Mouse (Mus musculus) left cerebral cortex, postnatal 25 days (tissue): ENCODE results near the gene Gm20503. TPM values are rescaled to one million over a fixed set of nuclear protein-coding genes. Genes with fewer than 3 reads are reported as not detected.

ENCODE experiments used
- DNase-seq, 2 experiments: peaks; one replicate each; pipeline ENCODE4 v3.0.0; 2022; ENCODE audit warnings: low spot score in 2 of 2, mixed read lengths in 1 of 2
- intact Hi-C: fragments of 180-260 bp; cut with DNase I; formaldehyde crosslinking; loops from one replicate; pipeline ENCODE4 v1.15.1; 2025
- total RNA-seq, 2 experiments: library from RNA; stranded (reverse); gene quantifications; 2 replicates each; pipeline ENCODE4 v1.2.3; 2021

Gene Gm20503
- total RNA-seq, 2 experiments from 2014 or later = 1.5 to 2.4 TPM

DNA sequence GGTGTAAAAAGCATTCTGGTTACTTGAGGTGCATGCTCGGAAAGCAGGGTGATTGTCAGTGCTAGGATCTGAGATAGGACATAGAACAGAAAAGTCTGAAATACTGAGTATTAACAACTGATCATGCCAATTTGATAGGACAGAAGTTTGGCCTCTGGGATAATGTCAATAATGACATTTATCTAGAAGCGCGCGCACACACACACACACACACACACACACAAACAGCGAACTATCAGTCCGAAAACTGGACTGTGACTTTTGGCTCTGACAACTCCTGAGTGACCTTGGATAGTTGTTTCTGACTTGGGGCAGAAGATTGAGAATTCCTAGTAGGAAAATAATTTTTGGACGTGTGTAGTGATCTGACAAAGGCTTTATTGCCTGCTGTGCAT, 793 bp downstream of the Gm20503 start:
- intact Hi-C loops = loop anchor here (5.0 kb wide), 1 partner anchor 33 kb away; the partner anchor contains the start of gene Gng10
- no peak for DNase-seq

DNA sequence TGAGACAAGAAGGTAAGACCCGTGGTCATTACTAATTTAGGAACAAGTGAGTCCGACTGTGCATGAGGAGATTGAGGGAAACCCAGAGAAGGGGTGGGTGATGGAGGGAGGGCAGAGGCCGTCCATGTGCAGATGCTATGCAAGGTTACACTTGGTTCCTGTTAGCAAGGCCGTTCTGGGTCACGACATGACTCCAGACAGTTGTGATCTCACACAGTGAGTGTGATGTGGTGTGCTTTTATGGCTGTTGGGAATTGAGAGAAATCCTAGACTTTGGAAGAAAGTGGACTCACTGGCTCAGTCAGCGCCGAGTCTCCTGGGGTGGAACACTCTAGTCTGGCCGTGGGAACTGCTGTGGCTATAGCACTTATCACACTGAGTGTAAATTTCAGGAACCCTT, 3.2 kb downstream of the Gm20503 start:
- intact Hi-C loops = no loop called here
- DNase-seq = no peak

GRCm38 (mm10) chr4:59007016-59007415, 4.0 kb downstream of the Gm20503 start:
- intact Hi-C loops = no loop called here
- no peak for DNase-seq

GRCm38 (mm10) chr4:59007974-59008373, 5.0 kb downstream of the Gm20503 start:
- intact Hi-C loops = no loop called here
- no peak for DNase-seq

- no peak for DNase-seq
- intact Hi-C loops = no loop called here
Observed at GRCm38 (mm10) chr4:59009186-59009585, 6.2 kb downstream of the Gm20503 start.

- DNase-seq = no peak
- intact Hi-C loops = no loop called here
Observed at GRCm38 (mm10) chr4:59009696-59010095, 6.7 kb downstream of the Gm20503 start.

DNA sequence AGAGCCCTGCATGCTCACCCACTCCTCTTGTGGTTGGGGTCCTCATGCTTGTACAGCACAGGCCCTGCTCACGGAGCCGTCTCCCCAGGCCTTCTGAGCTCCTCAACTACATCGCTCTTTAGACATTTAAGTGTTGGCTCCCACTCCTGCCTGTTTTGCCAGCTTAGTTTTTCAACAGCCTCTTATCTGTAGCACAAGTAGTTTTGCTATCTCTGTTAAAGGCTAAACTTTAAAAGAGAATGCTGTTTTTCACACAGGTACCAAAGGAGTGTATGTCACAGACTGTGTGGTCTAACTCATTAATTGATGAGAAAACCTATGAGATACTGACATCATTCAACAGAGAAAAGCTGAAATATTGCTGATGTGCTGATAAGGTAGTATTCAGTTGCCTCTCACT, 8.4 kb downstream of the Gm20503 start:
- intact Hi-C loops = no loop called here
- DNase-seq = no peak

GRCm38 (mm10) chr4:59015181-59015580, 12.2 kb downstream of the Gm20503 start:
- DNase-seq = no peak
- intact Hi-C loops = no loop called here

GRCm38 (mm10) chr4:59016922-59017321, 13.9 kb downstream of the Gm20503 start:
- no peak for DNase-seq
- intact Hi-C loops = no loop called here

DNA sequence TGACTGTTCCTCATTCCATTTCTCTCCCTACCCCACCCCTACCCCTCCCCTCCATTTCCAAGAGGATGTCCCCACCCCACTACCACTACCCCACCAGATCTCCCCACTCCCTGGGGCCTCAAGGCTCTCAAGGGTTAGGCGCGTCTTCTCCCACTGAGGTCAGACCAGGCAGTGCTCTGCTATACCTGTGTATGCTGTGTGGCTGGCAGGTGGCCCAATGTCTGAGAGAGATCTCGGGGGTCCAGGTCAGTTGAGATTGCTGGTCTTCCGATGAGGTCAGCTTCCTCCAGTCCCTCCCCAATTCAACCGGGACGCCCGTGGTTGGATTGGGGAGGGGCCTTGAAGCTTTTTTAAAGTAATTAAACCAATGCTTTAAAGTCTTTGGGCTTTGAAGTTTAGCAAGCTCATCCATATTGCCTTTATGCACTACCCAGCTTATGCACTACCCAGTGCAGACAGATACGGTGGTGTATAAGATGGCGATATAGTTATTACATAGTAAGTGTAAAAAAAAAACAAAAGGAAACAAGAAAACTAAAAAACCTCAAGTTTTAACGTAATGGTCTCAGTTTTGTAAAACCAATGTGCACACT, 31.4 kb downstream of the Gm20503 start:
- DNase-seq = no peak
- intact Hi-C loops = no loop called here

GRCm38 (mm10) chr4:59034918-59035785, 32.1 kb downstream of the Gm20503 start, which contains the start of gene Gng10:
Gng10 (plus strand) TSS chr4:59035088.
- intact Hi-C loops = loop anchor here (5.0 kb wide), 1 partner anchor 33 kb away; the partner anchor contains the start of gene Gm20503
- DNase-seq = peak; percentile 65 to 76

GRCm38 (mm10) chr4:59035786-59036350, 32.9 kb downstream of the Gm20503 start:
- DNase-seq = peak in 1 of 2 experiments; percentile 25
- intact Hi-C loops = loop anchor here (2.0 to 5.0 kb wide), 2 partner anchors 34 to 51 kb away; partner anchors contain the start of gene Gm20503

DNA sequence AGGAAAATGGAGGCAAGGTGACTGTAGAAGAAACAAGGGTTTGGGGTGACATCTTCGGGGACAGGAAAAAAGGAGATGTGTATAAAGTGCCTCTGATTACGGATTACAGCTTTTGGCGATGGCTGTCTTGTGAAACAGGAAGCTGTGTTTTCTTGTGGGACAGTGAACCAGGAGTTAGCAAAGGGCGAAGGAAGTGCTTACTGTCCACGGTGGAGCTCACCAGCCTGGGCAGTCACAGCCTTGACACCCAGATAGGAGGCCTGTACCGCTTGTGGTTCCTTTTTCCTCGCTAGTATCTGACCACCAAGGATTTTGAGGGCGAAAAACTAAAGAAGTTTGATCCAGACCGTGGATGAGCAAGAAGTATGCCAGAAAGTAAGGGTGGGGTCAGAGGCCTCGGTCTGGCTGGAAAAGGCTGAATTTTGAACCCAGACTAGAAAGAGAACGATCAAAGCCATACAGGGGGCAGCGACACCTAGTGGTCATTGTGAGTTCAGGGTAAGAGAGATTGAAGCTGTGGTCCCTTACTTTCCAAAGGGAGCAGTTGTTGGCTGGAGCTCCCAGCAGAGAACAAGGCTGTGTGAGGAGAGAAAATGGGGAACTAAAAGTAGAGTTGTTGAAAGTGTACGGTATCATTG, 33.6 kb downstream of the Gm20503 start:
- intact Hi-C loops = loop anchor here (2.0 to 5.0 kb wide), 2 partner anchors 34 to 52 kb away; partner anchors contain the start of gene Gm20503
- DNase-seq = peak; percentile 70 to 71

DNA sequence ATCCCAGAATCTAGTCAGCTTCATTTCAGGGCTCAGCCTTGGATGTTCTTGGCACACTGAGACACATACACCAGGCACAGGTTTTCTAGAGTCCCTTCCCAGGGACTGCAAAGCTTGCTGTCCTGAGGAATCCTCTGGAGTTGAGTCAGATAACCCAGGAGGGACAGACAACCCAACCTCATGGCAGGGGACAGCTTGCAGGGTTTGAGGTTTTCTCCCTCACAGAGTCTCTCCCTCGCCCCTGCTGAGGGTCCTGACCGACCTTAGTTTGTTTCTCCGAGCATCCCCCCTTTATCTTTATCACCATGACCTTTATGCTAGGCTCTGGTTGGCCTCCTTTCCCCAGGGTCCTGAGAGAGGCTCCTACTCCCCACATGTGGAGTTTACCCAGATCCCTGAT, 34.5 kb downstream of the Gm20503 start:
- intact Hi-C loops = loop anchor here (2.0 to 5.0 kb wide), 2 partner anchors 35 to 53 kb away; partner anchors contain the start of gene Gm20503
- DNase-seq = no peak

DNA sequence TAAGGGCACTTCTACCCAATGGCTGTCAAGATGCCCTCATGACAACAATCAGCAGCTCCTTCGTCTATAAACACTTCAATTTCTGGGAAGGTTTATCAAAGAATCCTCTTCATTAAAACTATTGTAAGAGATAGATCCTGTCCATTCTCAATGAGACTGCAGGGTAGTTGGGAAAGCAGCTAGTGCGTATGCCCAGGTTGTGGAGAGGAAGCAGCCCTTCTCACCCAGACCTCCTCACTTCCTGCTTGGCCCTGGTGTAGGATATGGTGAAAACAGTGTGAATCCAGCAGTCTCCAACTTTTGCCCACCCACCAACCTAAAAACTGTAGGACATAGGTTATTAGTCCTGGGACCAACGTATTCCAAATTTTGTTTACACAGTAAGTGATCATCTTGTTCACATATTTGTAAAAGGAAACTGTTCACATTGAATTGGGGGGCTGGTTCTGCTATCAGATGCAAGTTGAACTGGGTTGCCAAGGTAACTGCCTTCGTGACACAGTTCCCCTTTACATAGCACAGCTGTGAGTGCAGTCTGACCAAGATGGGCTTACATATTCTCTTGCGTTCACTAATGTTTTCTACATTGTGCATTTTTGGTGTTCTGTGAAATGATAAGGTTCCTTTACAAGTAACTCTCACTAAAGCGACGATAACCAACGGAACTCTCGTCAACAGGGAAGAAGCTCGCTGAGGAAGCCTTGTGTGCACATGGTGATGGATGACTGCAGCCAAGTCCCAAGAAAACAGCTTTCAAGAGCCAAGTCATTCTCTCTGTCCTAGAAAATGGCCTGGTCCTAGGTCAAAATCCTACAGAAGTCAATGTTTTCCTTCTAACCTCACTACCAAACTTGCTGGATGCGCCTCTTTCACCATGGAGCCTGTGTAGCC, 37.6 kb downstream of the Gm20503 start:
- intact Hi-C loops = no loop called here
- DNase-seq = no peak

DNA sequence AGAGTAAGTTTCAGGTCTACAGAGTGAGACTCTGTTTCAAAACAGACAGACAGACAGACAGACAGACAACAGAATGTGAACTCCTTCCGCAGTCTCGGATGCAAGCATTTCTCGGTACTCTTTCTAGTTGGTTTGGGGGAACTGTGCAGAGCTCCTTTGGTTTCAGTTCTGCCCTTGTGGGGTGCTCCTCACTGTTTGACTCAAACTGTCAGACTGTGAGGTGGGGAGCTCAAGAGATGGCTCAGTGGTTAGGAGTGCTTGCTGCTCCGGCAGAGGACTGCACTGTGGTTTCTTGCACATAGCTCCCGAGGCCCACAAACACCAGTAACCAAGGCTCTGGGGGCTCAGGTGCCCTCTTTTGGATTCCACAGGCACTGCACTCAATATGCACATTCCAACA, 40.1 kb downstream of the Gm20503 start:
- no peak for DNase-seq
- intact Hi-C loops = no loop called here

GRCm38 (mm10) chr4:59043891-59044290, 40.9 kb downstream of the Gm20503 start:
- DNase-seq = no peak
- intact Hi-C loops = no loop called here

DNA sequence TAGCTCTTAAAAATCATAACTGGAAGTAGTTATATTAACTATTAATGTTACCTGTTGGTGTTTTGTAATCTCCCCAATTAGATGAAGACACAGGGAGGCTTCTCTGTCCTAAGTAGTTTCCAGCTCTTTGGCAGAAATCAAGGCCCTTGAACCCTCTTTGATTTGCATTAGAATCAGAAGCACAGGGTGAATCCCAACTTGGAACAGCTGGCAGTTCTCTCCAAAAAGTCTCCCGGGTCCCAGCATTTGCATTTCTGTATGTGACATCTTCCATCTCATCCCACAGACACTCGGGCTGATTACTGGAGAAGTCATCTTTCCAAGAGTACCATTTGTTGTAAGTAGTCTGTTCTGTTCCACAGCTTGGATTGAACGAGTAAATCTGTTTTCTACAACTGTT, 44.2 kb downstream of the Gm20503 start:
- intact Hi-C loops = no loop called here
- no peak for DNase-seq

- no peak for DNase-seq
- intact Hi-C loops = no loop called here
Observed at GRCm38 (mm10) chr4:59051081-59051480, 48.1 kb downstream of the Gm20503 start.
